In genomic region chr3:89317246-89317645, GRCm38 (mm10) we compare ENCODE assay signal across 11 mouse cellular contexts. TPM values are rescaled to one million over a fixed set of nuclear protein-coding genes. Genes with fewer than 3 reads are reported as not detected.
DNase-seq lines count a peak whose midpoint lies in the region; ATAC-seq lines count a peak whose summit lies in the region.
"Had no signal": no experiment of that assay in that cellular context is flagged by ENCODE, and none has a peak within 500 bp of the region (broad histone marks: within the 10 kb centered on the region; RNA-seq: fewer than 3 reads in every experiment).

No protein-coding gene starts in this region.

- no peak overlapping the region for H3K4me3 ChIP-seq in embryonic facial prominence, embryonic 15.5 days (replicated peaks)
- H3K4me3 ChIP-seq in hindbrain, embryonic 15.5 days: no peak overlapping the region
- H3K4me3 ChIP-seq in midbrain, embryonic 16.5 days (ENCODE audit: low read depth, low read length): no peak overlapping the region

- H3K9ac ChIP-seq in embryonic facial prominence, embryonic 15.5 days: no peak overlapping the region
- no peak overlapping the region for H3K9ac ChIP-seq in hindbrain, embryonic 15.5 days
- H3K9ac ChIP-seq in midbrain, embryonic 16.5 days (ENCODE audit: low read depth, low read length): peak overlapping the region; percentile 5; the same call in 1 of the 2 replicates

- intact Hi-C loops in left cerebral cortex, postnatal 14 days (cut with DNase I): loop anchor here (5.0 kb wide), 1 partner anchor 35 kb away; no protein-coding TSS in a partner anchor
- intact Hi-C loops in left cerebral cortex, postnatal 10 days (cut with DNase I): loop anchor here (5.0 to 10.0 kb wide), 2 partner anchors 35 to 538 kb away; no protein-coding TSS in a partner anchor

- H3K9me3 ChIP-seq in embryonic facial prominence, embryonic 15.5 days (replicated peaks): no peaks in the 10 kb centered on the region
- no peaks in the 10 kb centered on the region for H3K9me3 ChIP-seq in hindbrain, embryonic 15.5 days
- H3K9me3 ChIP-seq in midbrain, embryonic 16.5 days (replicated peaks; ENCODE audit: control insufficient read depth, low read length, poor library complexity, severe bottlenecking): no peaks in the 10 kb centered on the region

- H3K4me2 ChIP-seq in embryonic facial prominence, embryonic 15.5 days (replicated peaks): peak overlapping the region; percentile 59; the same call in 1 of the 2 replicates
- H3K4me2 ChIP-seq in hindbrain, embryonic 15.5 days: peak overlapping the region; percentile 50
- H3K4me2 ChIP-seq in midbrain, embryonic 16.5 days (ENCODE audit: low read length): peak overlapping the region; percentile 26

- no peak for ATAC-seq in embryonic facial prominence, embryonic 15.5 days (ENCODE audit: insufficient number of reproducible peaks, low FRiP score, low TSS enrichment, low read depth)
- no peak for ATAC-seq in hindbrain, embryonic 15.5 days (ENCODE audit: low FRiP score, low read depth)
- no peak for ATAC-seq in midbrain, embryonic 16.5 days

- H3K27ac ChIP-seq in embryonic facial prominence, embryonic 15.5 days (replicated peaks): no peak overlapping the region
- 0 out of 2 replicates have a peak overlapping the region, but pooled peaks have one; percentile 43 for H3K27ac ChIP-seq in hindbrain, embryonic 15.5 days (replicated peaks)
- H3K27ac ChIP-seq in midbrain, embryonic 16.5 days (ENCODE audit: low read length): peak overlapping the region; percentile 56; the same call in 1 of the 2 replicates

- 55% methylated on average over 6 of the region's 6 CpGs for WGBS in embryonic facial prominence, embryonic 15.5 days
- 55% methylated on average over 6 of the region's 6 CpGs for WGBS in hindbrain, embryonic 15.5 days
- 54% methylated on average over 6 of the region's 6 CpGs for WGBS in midbrain, embryonic 16.5 days

- peaks cover 78% of the 10 kb centered on the region for H3K4me1 ChIP-seq in embryonic facial prominence, embryonic 15.5 days
- H3K4me1 ChIP-seq in hindbrain, embryonic 15.5 days (replicated peaks): peaks cover 69% of the 10 kb centered on the region
- H3K4me1 ChIP-seq in midbrain, embryonic 16.5 days (ENCODE audit: control insufficient read depth, insufficient read depth, low read length): peaks cover 38% of the 10 kb centered on the region

- DNase-seq in left cerebral cortex, postnatal 14 days (ENCODE audit: low spot score in 2 of 2): peak; percentile 40 to 70
- DNase-seq in left cerebral cortex, adult 9 months (ENCODE audit: low spot score in 2 of 2): no peak
- DNase-seq in gastrocnemius, postnatal 10 days: no peak
- DNase-seq in cerebellum, adult 11 months: no peak
- no peak for DNase-seq in left cerebral cortex, postnatal 10 days (ENCODE audit: extremely low spot score in 1 of 2, low spot score in 2 of 2)

- H3K36me3 ChIP-seq in embryonic facial prominence, embryonic 15.5 days: no peaks in the 10 kb centered on the region
- peaks cover 19% of the 10 kb centered on the region for H3K36me3 ChIP-seq in hindbrain, embryonic 15.5 days
- peaks cover 3% of the 10 kb centered on the region; the same call in 1 of the 2 replicates for H3K36me3 ChIP-seq in midbrain, embryonic 16.5 days (ENCODE audit: control insufficient read depth, insufficient read depth, low read length)

- H3K27me3 ChIP-seq in embryonic facial prominence, embryonic 15.5 days: peaks cover 28% of the 10 kb centered on the region
- no peaks in the 10 kb centered on the region for H3K27me3 ChIP-seq in hindbrain, embryonic 15.5 days
- 0 out of 2 replicates have a peak, but pooled peaks cover 4% of the 10 kb centered on the region for H3K27me3 ChIP-seq in midbrain, embryonic 16.5 days (ENCODE audit: control insufficient read depth, insufficient read depth, low read depth, low read length)

RNA-seq across cellular contexts. Expression of gene Efna3, which starts 5.5 kb away (rescaled TPM):
- total RNA-seq in left cerebral cortex, postnatal 14 days (2021): 10 to 100 TPM; 48.5 to 49.6 TPM
- 42.3 and 47.2 TPM in 2 replicates for polyA plus RNA-seq in embryonic facial prominence, embryonic 15.5 days (2015; fragmentation: Nextera tagmentation; extraction: Ambion mirVana)
- 62.4 and 72.3 TPM in 2 replicates for polyA plus RNA-seq in hindbrain, embryonic 15.5 days (2015; fragmentation: Nextera tagmentation; extraction: Ambion mirVana)
- 40.5 and 59.0 TPM in 2 replicates for polyA plus RNA-seq in midbrain, embryonic 16.5 days (2015; fragmentation: Nextera tagmentation; extraction: Ambion mirVana)
- total RNA-seq in gastrocnemius, postnatal 10 days (2021): not detected
- total RNA-seq in left cerebral cortex, postnatal 10 days (2021): 10 to 100 TPM; 47.7 to 56.7 TPM
- total RNA-seq: neutrophil, adult 5-6 weeks had no signal
- polyA plus RNA-seq: spleen, adult 2 months had no signal

RNA-seq across cellular contexts. Expression of gene Efna4, which starts 20.6 kb away (rescaled TPM):
- total RNA-seq in left cerebral cortex, postnatal 14 days (2021): under 1 TPM; 0.29 to 0.61 TPM
- 28.1 and 31.0 TPM in 2 replicates for polyA plus RNA-seq in embryonic facial prominence, embryonic 15.5 days (2015; fragmentation: Nextera tagmentation; extraction: Ambion mirVana)
- polyA plus RNA-seq in hindbrain, embryonic 15.5 days (2015; fragmentation: Nextera tagmentation; extraction: Ambion mirVana): 6.0 and 7.4 TPM in 2 replicates
- 3.7 and 4.2 TPM in 2 replicates for polyA plus RNA-seq in midbrain, embryonic 16.5 days (2015; fragmentation: Nextera tagmentation; extraction: Ambion mirVana)
- 1 to 10 TPM in 1 of 2 experiments, under 1 TPM in 1; 0.82 to 1.9 TPM for total RNA-seq in gastrocnemius, postnatal 10 days (2021)
- 1 to 10 TPM in 1 of 2 experiments, under 1 TPM in 1; 0.34 to 1.1 TPM for total RNA-seq in left cerebral cortex, postnatal 10 days (2021)
- total RNA-seq: neutrophil, adult 5-6 weeks had no signal

RNA-seq across cellular contexts. Expression of gene Adam15, which starts 32.5 kb away (rescaled TPM):
- total RNA-seq in left cerebral cortex, postnatal 14 days (2021): 10 to 100 TPM; 95.0 TPM
- 93.2 and 96.1 TPM in 2 replicates for polyA plus RNA-seq in embryonic facial prominence, embryonic 15.5 days (2015; fragmentation: Nextera tagmentation; extraction: Ambion mirVana)
- 71.0 and 77.1 TPM in 2 replicates for polyA plus RNA-seq in hindbrain, embryonic 15.5 days (2015; fragmentation: Nextera tagmentation; extraction: Ambion mirVana)
- polyA plus RNA-seq in midbrain, embryonic 16.5 days (2015; fragmentation: Nextera tagmentation; extraction: Ambion mirVana): 60.6 and 78.2 TPM in 2 replicates
- 10 to 100 TPM; 32.6 to 48.1 TPM for total RNA-seq in gastrocnemius, postnatal 10 days (2021)
- total RNA-seq in left cerebral cortex, postnatal 10 days (2021): 10 to 100 TPM; 93.0 to 96.9 TPM

RNA-seq across cellular contexts. Expression of gene Efna1, which starts 36.3 kb away (rescaled TPM):
- total RNA-seq in left cerebral cortex, postnatal 14 days (2021): 1 to 10 TPM; 4.0 to 5.9 TPM
- polyA plus RNA-seq in embryonic facial prominence, embryonic 15.5 days (2015; fragmentation: Nextera tagmentation; extraction: Ambion mirVana): 55.8 and 57.4 TPM in 2 replicates
- polyA plus RNA-seq in hindbrain, embryonic 15.5 days (2015; fragmentation: Nextera tagmentation; extraction: Ambion mirVana): 8.9 and 9.1 TPM in 2 replicates
- polyA plus RNA-seq in midbrain, embryonic 16.5 days (2015; fragmentation: Nextera tagmentation; extraction: Ambion mirVana): 6.8 and 7.4 TPM in 2 replicates
- total RNA-seq in gastrocnemius, postnatal 10 days (2021): 10 to 100 TPM; 21.1 to 26.3 TPM
- total RNA-seq in left cerebral cortex, postnatal 10 days (2021): 1 to 10 TPM; 3.3 to 4.4 TPM

RNA-seq across cellular contexts. Expression of gene Dcst2, which starts 44.5 kb away (rescaled TPM):
- total RNA-seq in left cerebral cortex, postnatal 14 days (2021): under 1 TPM; 0.34 to 0.35 TPM
- 0.13 and 0.21 TPM in 2 replicates for polyA plus RNA-seq in embryonic facial prominence, embryonic 15.5 days (2015; fragmentation: Nextera tagmentation; extraction: Ambion mirVana)
- 0.09 and 0.34 TPM in 2 replicates for polyA plus RNA-seq in hindbrain, embryonic 15.5 days (2015; fragmentation: Nextera tagmentation; extraction: Ambion mirVana)
- 0.09 and 0.25 TPM in 2 replicates for polyA plus RNA-seq in midbrain, embryonic 16.5 days (2015; fragmentation: Nextera tagmentation; extraction: Ambion mirVana)
- not detected for total RNA-seq in gastrocnemius, postnatal 10 days (2021)
- total RNA-seq in left cerebral cortex, postnatal 10 days (2021): under 1 TPM; 0.39 to 0.41 TPM
- total RNA-seq: neutrophil, adult 5-6 weeks had no signal
- polyA plus RNA-seq: heart, embryonic 14.5 days had no signal

Comparison
In these comparisons a context has a peak if more than half of its experiments do, and no peak if none do; other contexts are left out.
1. DNase-seq: peak in left cerebral cortex, postnatal 14 days (2 of 2); none in left cerebral cortex, adult 9 months (0 of 2), gastrocnemius, postnatal 10 days (single experiment), cerebellum, adult 11 months (single experiment) and left cerebral cortex, postnatal 10 days (0 of 2).
2. RNA of gene Efna3, which starts 5.5 kb away (total RNA-seq): 47.7 to 56.7 TPM in left cerebral cortex, postnatal 10 days and 48.5 to 49.6 TPM in left cerebral cortex, postnatal 14 days; not detected in gastrocnemius, postnatal 10 days; every median in the first group is over 10 times any median in the second.
3. Peak in every context shown above with its lines, with median percentiles within 50 percentile points of each other: H3K4me2 ChIP-seq.